Mouse (Mus musculus) layer of hippocampus, adult 2 months (tissue): ENCODE data around the gene Epor. TPM values are rescaled to one million over a fixed set of nuclear protein-coding genes. Genes with fewer than 3 reads are reported as not detected.

Experiments
- DNase-seq, 2 experiments: peaks; one replicate each; pipeline ENCODE4 v3.0.0; 2022; ENCODE audit warnings: low spot score in 2 of 2
- H3K27ac ChIP-seq: fragments of 200-600 bp; 2 replicates; pipeline ENCODE4 v1.8.1; 2022
- H3K4me3 ChIP-seq: fragments of 200-600 bp; 2 replicates; pipeline ENCODE4 v1.8.1; 2022; ENCODE audit warnings: mild to moderate bottlenecking
- CTCF ChIP-seq: fragments of 200-600 bp; conservative IDR thresholded peaks from 2 replicates; pipeline ENCODE4 v1.8.1; 2022; ENCODE audit warnings: antibody characterized with exemption, mild to moderate bottlenecking, moderate library complexity
- total RNA-seq, 2 experiments: library from RNA; stranded (reverse); gene quantifications; 2 replicates each; pipeline ENCODE4 v1.2.3; 2021

Epor gene
- total RNA-seq, 2 experiments from 2014 or later = 7.8 to 9.1 TPM

GRCm38 (mm10) chr9:21944267-21944666 is 19.0 kb downstream of the Epor start:
- DNase-seq = no peak
- TF ChIP-seq CTCF = no peak
- Histone ChIP-seq H3K27ac (no peak overlapping the region), H3K4me3 (no peak overlapping the region)

GRCm38 (mm10) chr9:21943638-21944037 is 19.7 kb downstream of the Epor start:
- H3K4me3 ChIP-seq = no peak overlapping the region
- TF ChIP-seq CTCF = no peak
- DNase-seq = no peak
- no peak overlapping the region for H3K27ac ChIP-seq

- DNase-seq = no peak
- Histone ChIP-seq H3K27ac (no peak overlapping the region), H3K4me3 (no peak overlapping the region)
- TF ChIP-seq CTCF = no peak
Measured at GRCm38 (mm10) chr9:21943046-21943445, 20.3 kb downstream of the Epor start.

- peak overlapping the region; percentile 86 for H3K4me3 ChIP-seq
- DNase-seq = no peak
- TF ChIP-seq CTCF = no peak
- peak overlapping the region; percentile 80 for H3K27ac ChIP-seq
Measured at GRCm38 (mm10) chr9:21938234-21938855, 25.0 kb downstream of the Epor start.

GRCm38 (mm10) chr9:21937711-21938175 is 25.6 kb downstream of the Epor start:
- peak; percentile 64 to 69 for DNase-seq
- H3K27ac ChIP-seq = peak overlapping the region; percentile 74
- H3K4me3 ChIP-seq = peak overlapping the region; percentile 86
- no peak for TF ChIP-seq CTCF

GRCm38 (mm10) chr9:21936692-21937570 is 26.4 kb downstream of the Epor start, which contains the start of gene Plppr2:
Gene Plppr2, plus strand, starts transcription at chr9:21937033.
- TF ChIP-seq CTCF = no peak

GRCm38 (mm10) chr9:21935466-21936131 is 27.7 kb downstream of the Epor start:
- DNase-seq = no peak
- no peak for TF ChIP-seq CTCF
- Histone ChIP-seq H3K27ac (no peak overlapping the region), H3K4me3 (no peak overlapping the region)

More at GRCm38 (mm10) chr9:21936692-21937570, 26.4 kb downstream of the Epor start, which contains the start of gene Plppr2:
- H3K4me3 ChIP-seq = peak within 1 kb of the TSS; percentile 86
- peak within 1 kb of the TSS; percentile 97 for H3K27ac ChIP-seq
- DNase-seq = peak; percentile 97 to 98

- H3K4me3 ChIP-seq = no peak overlapping the region
- no peak overlapping the region for H3K27ac ChIP-seq
- no peak for DNase-seq
- TF ChIP-seq CTCF = no peak
Measured at GRCm38 (mm10) chr9:21934021-21934420, 29.3 kb downstream of the Epor start.

- no peak overlapping the region for H3K27ac ChIP-seq
Measured at GRCm38 (mm10) chr9:21932445-21933137, 30.7 kb downstream of the Epor start.

GRCm38 (mm10) chr9:21932006-21932405 is 31.3 kb downstream of the Epor start:
- Histone ChIP-seq H3K27ac (no peak overlapping the region), H3K4me3 (no peak overlapping the region)
- no peak for DNase-seq
- no peak for TF ChIP-seq CTCF

More at GRCm38 (mm10) chr9:21932445-21933137, 30.7 kb downstream of the Epor start:
- no peak for TF ChIP-seq CTCF
- DNase-seq = no peak
- H3K4me3 ChIP-seq = no peak overlapping the region

GRCm38 (mm10) chr9:21929208-21929607 is 34.1 kb downstream of the Epor start:
- Histone ChIP-seq H3K4me3 (no peak overlapping the region), H3K27ac (no peak overlapping the region)
- no peak for DNase-seq
- no peak for TF ChIP-seq CTCF

GRCm38 (mm10) chr9:21927208-21927753 is 36.0 kb downstream of the Epor start, which contains the start of the genes Ccdc159 and Tmem205:
Gene Ccdc159, plus strand, starts transcription at chr9:21927471.
Gene Tmem205, minus strand, starts transcription at chr9:21927556.
- TF ChIP-seq CTCF = no peak
- Histone ChIP-seq H3K27ac (peak within 1 kb of the TSS; percentile 86), H3K4me3 (peak within 1 kb of the TSS; percentile 69)
- peak; percentile 86 to 95 for DNase-seq
